Mouse (Mus musculus) hindbrain, embryonic 11.5 days (tissue): ENCODE measurements around the gene Engase. TPM values are rescaled to one million over a fixed set of nuclear protein-coding genes. Genes with fewer than 3 reads are reported as not detected.
A peak's percentile ranks its signal among the peaks of the same experiment; 100 is the strongest.

ENCODE experiments used
- ATAC-seq: fragments of 200-750 bp; cut with Nextera tagmentation; 2 replicates; pipeline ENCODE4 v1.8.0; 2017; ENCODE audit warnings: mild to moderate bottlenecking, moderate TSS enrichment, moderate library complexity; ENCODE audit not compliant: low FRiP score
- DNase-seq: peaks from one replicate; pipeline ENCODE4 v3.0.0-alpha.2; 2015; ENCODE audit warnings: low spot score
- H3K27ac ChIP-seq: fragments of 300-500 bp; sonication (generic); 2 replicates; pipeline ENCODE4 v1.5.1; 2014; ENCODE audit warnings: mild to moderate bottlenecking, low read depth, low read length
- H3K27me3 ChIP-seq: fragments of 300-500 bp; sonication (generic); 2 replicates; pipeline ENCODE4 v1.6.1; 2014; ENCODE audit warnings: mild to moderate bottlenecking, low read length, moderate library complexity, mixed read lengths; ENCODE audit not compliant: control insufficient read depth, insufficient read depth
- H3K36me3 ChIP-seq: fragments of 300-500 bp; sonication (generic); 2 replicates; pipeline ENCODE4 v1.6.1; 2014; ENCODE audit warnings: mild to moderate bottlenecking, low read length, moderate library complexity, mixed read lengths; ENCODE audit not compliant: control insufficient read depth, insufficient read depth
- H3K4me1 ChIP-seq: fragments of 300-500 bp; sonication (generic); replicated peaks from 2 replicates; pipeline ENCODE4 v1.6.1; 2014; ENCODE audit warnings: low read length, mixed read lengths; ENCODE audit not compliant: control insufficient read depth, insufficient read depth
- H3K4me2 ChIP-seq: fragments of 300-500 bp; sonication (generic); replicated peaks from 2 replicates; pipeline ENCODE4 v1.6.1; 2014; ENCODE audit warnings: mild to moderate bottlenecking, low read depth, low read length
- H3K4me3 ChIP-seq: fragments of 300-500 bp; sonication (generic); 2 replicates; pipeline ENCODE4 v1.5.1; 2014; ENCODE audit warnings: low read depth, low read length
- H3K9ac ChIP-seq: fragments of 300-500 bp; sonication (generic); 2 replicates; pipeline ENCODE4 v1.6.1; 2014; ENCODE audit warnings: low read depth, low read length
- H3K9me3 ChIP-seq: fragments of 300-500 bp; sonication (generic); 2 replicates; pipeline ENCODE4 v1.6.1; 2016; ENCODE audit warnings: low read length; ENCODE audit not compliant: control insufficient read depth
- WGBS: fragments of 180-500 bp; shearing (Covaris S2); extraction: QIAGEN DNeasy Blood & Tissue Kit; methylation state at CpG from one replicate; pipeline ENCODE4 v1.1.7; 2014; 5-methylcytosine and 5-hydroxymethylcytosine counted together
- polyA plus RNA-seq: library from polyadenylated mRNA; unstranded; fragments of >200 nt; fragmentation: Nextera tagmentation; extraction: Ambion mirVana; gene quantifications from 2 replicates; pipeline ENCODE4 v1.2.1, GENCODE M21; 2014

The Engase gene
- polyA plus RNA-seq, 1 experiment from 2014 or later, result 4.7 TPM

DNA sequence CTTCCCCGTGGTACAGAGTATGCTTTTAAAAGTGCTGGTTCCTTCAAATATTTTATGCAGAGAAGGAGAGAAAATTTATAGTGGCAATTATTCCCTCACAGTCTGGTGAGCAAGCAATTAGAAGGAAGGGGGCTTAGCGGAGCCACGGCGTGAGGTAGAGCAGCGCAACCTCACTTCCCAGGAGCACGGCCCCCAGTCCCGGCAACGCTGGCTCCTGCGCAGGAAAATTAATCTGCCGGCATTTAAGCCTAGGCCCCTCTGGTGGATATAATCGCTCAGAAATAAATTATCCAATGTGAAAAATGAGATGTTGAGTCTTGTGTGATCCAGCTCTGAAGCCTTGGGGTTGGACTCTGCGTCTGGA, 12.3 kb downstream of the Engase start:
- Histone ChIP-seq H3K9ac (no peak overlapping the region), H3K4me2 (no peak overlapping the region)
- 84% methylated on average over 12 of the region's 12 CpGs for WGBS

DNA sequence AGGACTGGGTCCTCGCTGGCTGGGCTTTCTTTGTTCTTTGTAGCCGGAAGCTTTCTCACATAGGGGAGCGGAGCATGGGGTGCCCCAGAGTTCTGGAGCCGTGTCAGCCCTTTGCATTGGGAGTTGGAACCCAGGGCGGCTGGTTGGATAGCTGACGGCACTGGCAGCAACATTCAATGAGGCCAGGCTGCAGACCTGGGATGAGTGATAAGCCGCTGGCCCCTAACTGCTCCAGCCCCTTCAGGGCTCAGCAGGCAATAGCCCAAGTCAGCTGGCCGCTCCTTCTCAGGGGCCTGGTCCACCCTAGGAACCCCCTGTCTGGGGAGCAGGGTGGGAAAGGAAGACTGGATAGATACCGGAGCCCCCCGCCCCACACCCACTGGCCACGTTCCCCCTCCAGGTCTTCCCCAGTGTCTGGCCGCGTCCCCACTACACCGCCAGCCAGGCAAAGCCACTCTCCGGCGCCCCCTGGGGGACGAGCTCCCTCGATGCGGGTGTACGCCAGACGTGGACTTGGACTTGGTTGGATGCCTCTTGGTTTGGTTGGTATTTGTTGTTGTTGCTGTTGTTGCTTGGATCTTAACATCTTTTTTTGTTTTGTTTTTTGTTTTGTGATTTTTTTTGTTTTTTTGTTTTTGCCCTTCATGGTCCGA, 14.1 kb downstream of the Engase start:
- WGBS, result 19% methylated on average over 22 of the region's 22 CpGs
- peaks cover 4% of the 10 kb centered on the region; the same call in 1 of the 2 replicates for H3K4me1 ChIP-seq
- DNase-seq, result peak; percentile 89
- H3K4me3 ChIP-seq, result no peak overlapping the region
- H3K27me3 ChIP-seq, result no peaks in the 10 kb centered on the region
- H3K27ac ChIP-seq, result peak overlapping the region; percentile 42; the same call in 1 of the 2 replicates
- ATAC-seq, result 0 out of 2 replicates have a peak, but pooled peaks have one; percentile 33
- H3K36me3 ChIP-seq, result no peaks in the 10 kb centered on the region
- H3K9me3 ChIP-seq, result no peaks in the 10 kb centered on the region
- H3K4me2 ChIP-seq, result peak overlapping the region; percentile 23
- H3K9ac ChIP-seq, result peak overlapping the region; percentile 28

More for the DNA sequence above, 12.3 kb downstream of the Engase start:
- Histone ChIP-seq H3K4me1 (peaks cover 4% of the 10 kb centered on the region; the same call in 1 of the 2 replicates), H3K27ac (no peak overlapping the region), H3K27me3 (no peaks in the 10 kb centered on the region), H3K9me3 (no peaks in the 10 kb centered on the region), H3K36me3 (no peaks in the 10 kb centered on the region), H3K4me3 (no peak overlapping the region)
- DNase-seq (no peak), ATAC-seq (no peak)

DNA sequence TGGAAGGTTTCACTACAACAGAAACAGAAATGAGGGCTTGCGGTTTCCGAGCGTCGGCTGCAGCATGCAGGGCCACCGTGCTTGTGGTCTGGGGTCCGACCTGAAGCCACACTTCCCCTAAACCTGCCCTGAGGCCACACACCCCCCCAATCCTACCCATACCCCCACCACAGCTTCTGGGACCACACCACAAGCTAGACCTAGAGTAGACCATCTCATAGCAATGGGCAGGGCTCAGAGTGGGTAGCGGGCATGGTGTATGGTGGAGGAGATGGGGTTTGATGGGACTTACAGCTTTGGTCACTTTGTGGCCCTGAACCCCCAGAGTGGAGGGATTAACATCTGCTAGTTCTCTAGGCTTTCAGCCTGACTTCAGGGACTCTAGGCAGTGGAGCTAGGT, 14.6 kb downstream of the Engase start:
- no peak overlapping the region for H3K4me2 ChIP-seq
- H3K9ac ChIP-seq, result no peak overlapping the region
- no peak overlapping the region for H3K4me3 ChIP-seq
- no peak for ATAC-seq
- no peaks in the 10 kb centered on the region for H3K27me3 ChIP-seq
- H3K4me1 ChIP-seq, result peaks cover 4% of the 10 kb centered on the region; the same call in 1 of the 2 replicates
- no peaks in the 10 kb centered on the region for H3K9me3 ChIP-seq
- WGBS, result 89% methylated on average over 7 of the region's 7 CpGs
- no peak for DNase-seq
- no peaks in the 10 kb centered on the region for H3K36me3 ChIP-seq
- H3K27ac ChIP-seq, result no peak overlapping the region

DNA sequence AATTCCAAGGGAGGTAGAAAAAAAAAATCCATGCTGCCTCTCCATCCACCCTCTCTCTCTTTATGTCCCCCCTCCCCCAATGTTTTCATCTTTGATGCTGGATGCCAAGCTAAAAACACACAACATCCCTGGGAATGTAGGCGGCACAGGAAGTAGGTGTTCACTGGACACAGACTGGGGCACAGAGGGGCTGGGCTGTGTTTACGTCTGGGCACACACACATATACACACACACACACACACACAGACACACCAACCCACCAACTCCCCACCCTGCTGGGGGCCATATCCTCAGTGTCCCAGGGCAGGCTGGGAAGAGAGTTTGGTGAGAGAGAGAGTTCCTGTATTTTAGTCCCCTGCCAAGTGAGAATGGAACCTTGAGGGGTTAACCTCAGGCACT, 16.8 kb downstream of the Engase start:
- DNase-seq (no peak), ATAC-seq (no peak)
- Histone ChIP-seq H3K9ac (no peak overlapping the region), H3K4me1 (peaks cover 4% of the 10 kb centered on the region; the same call in 1 of the 2 replicates), H3K9me3 (no peaks in the 10 kb centered on the region), H3K4me3 (no peak overlapping the region), H3K27ac (no peak overlapping the region), H3K27me3 (no peaks in the 10 kb centered on the region), H3K36me3 (no peaks in the 10 kb centered on the region), H3K4me2 (no peak overlapping the region)
- WGBS, result 82% methylated on average over 2 of the region's 2 CpGs

DNA sequence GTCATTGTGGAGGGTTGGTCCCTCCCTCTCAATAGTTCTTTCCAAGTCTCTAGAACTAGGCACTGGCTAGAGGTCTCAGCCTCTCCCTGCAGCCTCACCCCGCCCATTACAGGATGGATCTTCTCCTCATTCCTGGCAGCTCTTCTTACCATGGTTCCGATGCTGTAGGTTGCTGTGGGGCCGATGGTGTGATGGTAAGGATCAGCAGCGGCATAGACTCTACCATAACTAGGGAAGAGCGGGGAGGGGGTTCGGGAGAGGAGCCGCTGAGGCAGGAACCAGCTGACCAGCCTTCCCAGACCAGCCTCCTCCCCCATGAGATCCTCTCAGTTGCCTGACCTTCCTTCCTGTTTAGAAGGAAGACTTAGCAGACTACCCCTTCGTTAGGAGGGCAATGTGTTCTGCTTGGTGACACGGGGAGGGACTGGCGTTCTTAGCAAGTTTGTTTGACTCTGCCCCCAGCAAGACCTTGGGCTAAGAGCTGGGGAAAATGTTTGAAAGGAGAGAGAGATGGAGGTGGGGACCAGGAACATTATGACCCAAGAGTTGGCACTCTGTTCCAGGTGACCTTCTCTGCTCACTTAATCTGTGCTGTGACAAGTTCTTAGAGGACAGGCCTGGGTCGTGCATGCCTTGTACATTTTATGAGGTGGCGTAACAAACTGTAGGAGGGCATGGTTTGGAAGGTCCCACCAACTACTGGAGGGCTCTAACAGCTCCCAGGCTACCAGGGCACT, 17.5 kb downstream of the Engase start:
- no peak overlapping the region for H3K27ac ChIP-seq

DNA sequence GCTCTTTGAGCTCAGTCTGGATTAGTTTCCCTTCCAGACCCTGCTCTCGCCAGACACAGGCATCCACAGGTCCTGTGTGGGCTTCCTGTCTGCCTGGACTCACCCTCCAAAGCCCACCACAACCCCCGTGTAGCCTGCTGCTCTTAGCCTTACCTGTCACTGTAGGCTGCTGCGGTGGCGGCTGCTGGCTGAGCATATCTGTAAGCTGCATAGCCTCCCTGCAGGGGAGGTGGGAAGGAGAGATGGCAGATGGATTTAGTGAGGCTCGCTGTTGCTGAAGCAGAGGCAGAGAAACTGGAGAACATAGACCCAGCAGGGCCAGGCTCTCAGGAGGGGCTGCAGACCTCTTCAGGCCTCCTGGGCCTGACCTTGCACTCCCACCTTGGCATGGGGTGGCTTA, 18.4 kb downstream of the Engase start:
- Histone ChIP-seq H3K4me1 (peaks cover 4% of the 10 kb centered on the region; the same call in 1 of the 2 replicates), H3K4me2 (no peak overlapping the region), H3K27ac (no peak overlapping the region), H3K27me3 (no peaks in the 10 kb centered on the region), H3K4me3 (no peak overlapping the region), H3K9me3 (no peaks in the 10 kb centered on the region), H3K36me3 (no peaks in the 10 kb centered on the region), H3K9ac (no peak overlapping the region)
- DNase-seq (no peak), ATAC-seq (no peak)
- WGBS, result 45% methylated on average over 5 of the region's 5 CpGs

More for the DNA sequence above, 17.5 kb downstream of the Engase start:
- Histone ChIP-seq H3K27me3 (no peaks in the 10 kb centered on the region), H3K9me3 (no peaks in the 10 kb centered on the region), H3K36me3 (no peaks in the 10 kb centered on the region), H3K4me2 (no peak overlapping the region), H3K4me1 (peaks cover 4% of the 10 kb centered on the region; the same call in 1 of the 2 replicates), H3K4me3 (no peak overlapping the region), H3K9ac (no peak overlapping the region)
- 83% methylated on average over 12 of the region's 12 CpGs for WGBS
- ATAC-seq (no peak), DNase-seq (no peak)

DNA sequence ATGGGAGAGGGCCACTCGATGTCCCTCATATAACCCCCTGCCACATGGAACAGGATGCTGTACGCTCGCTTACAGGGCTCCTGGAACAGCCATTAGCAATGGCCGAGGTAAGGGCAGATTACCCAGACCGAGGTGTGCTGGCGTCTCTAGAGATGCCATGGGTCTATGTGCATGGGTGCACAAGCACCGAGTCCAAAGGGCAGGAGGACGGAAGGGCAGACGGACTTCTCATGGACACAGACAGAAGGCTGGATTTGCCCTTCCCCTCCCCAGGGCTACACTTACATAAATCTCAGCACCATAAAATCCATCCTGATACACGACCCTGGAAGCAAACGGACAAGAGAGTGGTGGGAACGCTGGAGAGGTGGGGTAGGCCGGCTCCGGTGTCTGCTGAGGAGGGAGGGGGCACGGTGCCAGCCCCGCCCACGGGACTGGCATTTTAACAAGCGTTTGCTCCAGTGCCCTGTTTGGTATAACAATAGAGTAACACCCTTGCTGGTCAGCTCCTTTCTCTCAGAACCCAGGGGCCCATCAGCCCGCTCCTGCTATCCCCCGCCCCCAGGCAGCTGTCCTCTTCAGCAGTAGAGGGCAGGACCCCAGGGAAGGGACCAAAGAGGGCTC, 19.5 kb downstream of the Engase start:
- 57% methylated on average over 20 of the region's 20 CpGs for WGBS
- H3K4me2 ChIP-seq, result no peak overlapping the region
- no peak overlapping the region for H3K4me3 ChIP-seq
- DNase-seq (no peak), ATAC-seq (no peak)
- no peaks in the 10 kb centered on the region for H3K9me3 ChIP-seq
- H3K4me1 ChIP-seq, result no peaks in the 10 kb centered on the region
- no peak overlapping the region for H3K9ac ChIP-seq
- no peaks in the 10 kb centered on the region for H3K36me3 ChIP-seq
- no peaks in the 10 kb centered on the region for H3K27me3 ChIP-seq
- no peak overlapping the region for H3K27ac ChIP-seq

DNA sequence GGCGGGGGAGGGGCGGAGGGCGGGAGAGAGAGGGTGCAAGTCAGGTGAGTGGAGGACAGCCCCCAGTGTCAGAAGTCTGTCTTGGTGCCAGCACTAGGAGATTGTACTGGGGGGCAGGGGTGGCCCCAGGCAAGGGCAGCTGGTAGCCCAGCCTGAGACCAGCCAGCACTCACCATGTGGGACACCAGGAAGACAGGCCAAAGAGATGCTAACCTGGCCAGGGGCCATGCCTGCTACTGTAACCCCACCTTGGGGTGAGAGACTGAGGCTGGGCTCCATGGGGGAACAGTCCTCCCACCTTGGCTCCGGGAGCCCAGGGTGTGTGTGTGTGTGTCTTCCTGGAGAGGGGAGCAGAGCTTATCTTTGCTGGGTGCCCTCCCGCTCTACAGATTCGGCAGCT, 26.4 kb downstream of the Engase start:
- Histone ChIP-seq H3K9ac (no peak overlapping the region), H3K27ac (no peak overlapping the region), H3K4me3 (no peak overlapping the region), H3K27me3 (0 out of 2 replicates have a peak, but pooled peaks cover 3% of the 10 kb centered on the region), H3K9me3 (no peaks in the 10 kb centered on the region), H3K36me3 (no peaks in the 10 kb centered on the region), H3K4me1 (no peaks in the 10 kb centered on the region), H3K4me2 (no peak overlapping the region)
- WGBS, result 59% methylated on average over 6 of the region's 6 CpGs
- DNase-seq, result no peak
- ATAC-seq, result no peak
